Mouse (Mus musculus): ENCODE data around the gene Tmem268. TPM values are rescaled to one million over a fixed set of nuclear protein-coding genes. Genes with fewer than 3 reads are reported as not detected.

Gene Tmem268
- 1 to 10 TPM; 7.8 to 8.4 TPM for total RNA-seq (2021)

- peak in 1 of 2 experiments; percentile 85 for DNase-seq (ENCODE audit: extremely low spot score in 1 of 2, low spot score in 2 of 2)
- intact Hi-C loops (cut with DNase I): no loop called here
Measured at GRCm38 (mm10) chr4:63558407-63559081, at the start of gene Tmem268. TSS of gene Tmem268 (plus strand) at chr4:63558781.

DNA sequence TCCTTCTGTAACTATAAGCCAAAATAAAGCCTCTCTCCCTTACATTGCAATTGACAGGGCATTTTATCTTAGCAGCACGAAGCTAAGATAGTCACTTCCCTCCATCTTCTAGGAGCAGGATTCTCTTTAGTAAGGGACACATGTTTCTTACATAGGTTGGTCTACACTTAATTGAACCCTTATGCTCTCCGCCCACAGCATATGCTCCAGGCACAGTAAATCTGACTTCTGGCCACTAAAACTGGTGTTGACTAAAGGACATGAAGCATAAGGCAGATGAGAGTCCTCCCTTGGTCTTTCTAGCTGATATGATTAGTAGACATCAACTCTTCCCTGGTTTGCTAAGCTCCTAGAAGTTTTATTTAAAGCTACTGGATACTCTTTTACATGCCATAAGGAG is 45.7 kb upstream of the Tmem268 start:
- no peak for DNase-seq (ENCODE audit: extremely low spot score in 1 of 2, low spot score in 2 of 2)
- intact Hi-C loops (cut with DNase I): loop anchor here (5.0 to 10.0 kb wide), 2 partner anchors 279 to 332 kb away; no protein-coding TSS in a partner anchor

DNA sequence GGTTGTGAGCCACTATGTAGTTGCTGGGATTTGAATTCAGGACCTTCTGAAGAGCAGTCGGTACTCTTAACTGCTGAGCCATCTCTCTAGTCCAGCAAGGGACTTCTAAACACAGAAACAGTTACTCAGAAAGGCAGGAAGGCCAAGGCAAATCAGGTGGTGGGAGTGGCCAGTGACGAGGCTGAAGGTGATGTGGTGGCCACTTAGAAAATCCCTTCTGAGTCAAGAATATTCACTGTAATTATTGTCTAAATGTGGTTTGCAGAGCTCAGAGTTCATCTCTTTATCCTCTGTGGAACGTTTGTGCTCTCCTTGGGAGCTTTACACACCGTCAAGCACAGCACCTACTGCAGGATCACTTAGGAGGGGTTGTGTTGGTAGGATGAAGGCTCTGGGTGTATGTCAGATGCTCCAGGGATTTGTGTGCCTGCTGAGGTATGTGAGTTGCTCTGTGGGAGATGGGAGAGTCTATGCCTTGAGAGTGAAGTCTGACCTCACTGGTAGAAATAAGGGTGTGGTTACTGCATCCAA is 44.1 kb upstream of the Tmem268 start:
- intact Hi-C loops (cut with DNase I): loop anchor here (5.0 to 10.0 kb wide), 2 partner anchors 278 to 330 kb away; no protein-coding TSS in a partner anchor
- no peak for DNase-seq (ENCODE audit: extremely low spot score in 1 of 2, low spot score in 2 of 2)

DNA sequence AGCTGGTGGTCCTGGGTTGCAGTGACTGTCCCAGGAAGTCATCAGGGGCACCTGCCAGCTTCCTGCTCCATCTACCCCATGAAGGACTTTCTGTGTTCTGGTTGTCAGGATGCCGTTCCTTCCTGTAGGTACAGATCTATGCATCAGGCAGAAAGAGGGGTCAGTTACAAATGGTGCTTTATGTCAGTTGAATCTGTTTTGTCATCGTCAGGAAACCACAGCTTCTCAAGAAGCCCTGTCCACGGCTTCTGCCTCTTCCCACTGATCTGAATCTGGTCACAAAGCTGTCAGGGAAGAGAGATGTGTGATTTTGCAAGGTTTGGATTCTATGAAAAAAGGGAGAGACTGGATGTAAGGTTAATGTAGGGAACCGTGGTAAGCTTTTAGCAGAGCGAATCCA is 43.6 kb upstream of the Tmem268 start:
- intact Hi-C loops (cut with DNase I): loop anchor here (10.0 kb wide), 1 partner anchor 330 kb away; no protein-coding TSS in a partner anchor

DNA sequence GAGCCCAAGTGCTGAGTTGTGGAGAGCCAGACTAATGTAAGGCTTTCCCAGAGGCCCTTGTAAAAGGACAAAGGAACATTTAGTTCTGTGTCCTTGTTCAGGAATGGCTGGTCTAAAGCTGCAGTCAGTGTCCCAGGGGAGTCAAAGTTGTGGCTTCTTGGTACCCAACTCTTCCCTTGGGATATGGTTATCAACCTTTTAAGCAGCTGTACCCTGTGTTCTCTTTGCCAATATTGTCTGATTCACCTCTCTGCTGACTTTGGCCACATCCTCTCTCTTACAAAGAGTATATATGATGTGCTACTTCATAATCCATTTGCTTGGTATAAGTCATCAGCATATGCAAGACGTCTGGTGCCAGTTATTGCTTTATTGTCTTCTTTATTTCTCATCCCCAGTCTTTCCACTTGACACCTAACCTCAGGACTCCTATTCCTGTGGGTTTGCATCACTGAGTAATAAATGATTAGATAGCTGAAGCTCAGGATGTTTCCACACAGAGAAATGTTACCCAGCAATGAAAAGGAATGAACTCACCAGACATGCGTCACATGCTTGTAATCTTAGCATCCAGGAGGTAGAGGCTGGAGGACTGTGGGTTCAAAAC is 36.7 kb upstream of the Tmem268 start:
- no peak for DNase-seq (ENCODE audit: extremely low spot score in 1 of 2, low spot score in 2 of 2)
- intact Hi-C loops (cut with DNase I): no loop called here

More for the DNA sequence above, 43.6 kb upstream of the Tmem268 start:
- DNase-seq (ENCODE audit: extremely low spot score in 1 of 2, low spot score in 2 of 2): no peak

GRCm38 (mm10) chr4:63525514-63525913 is 33.1 kb upstream of the Tmem268 start:
- DNase-seq (ENCODE audit: extremely low spot score in 1 of 2, low spot score in 2 of 2): no peak
- intact Hi-C loops (cut with DNase I): no loop called here

- peak; percentile 31 to 42 for DNase-seq (ENCODE audit: extremely low spot score in 1 of 2, low spot score in 2 of 2)
- intact Hi-C loops (cut with DNase I): no loop called here
Measured at GRCm38 (mm10) chr4:63528946-63529345, 29.6 kb upstream of the Tmem268 start.

DNA sequence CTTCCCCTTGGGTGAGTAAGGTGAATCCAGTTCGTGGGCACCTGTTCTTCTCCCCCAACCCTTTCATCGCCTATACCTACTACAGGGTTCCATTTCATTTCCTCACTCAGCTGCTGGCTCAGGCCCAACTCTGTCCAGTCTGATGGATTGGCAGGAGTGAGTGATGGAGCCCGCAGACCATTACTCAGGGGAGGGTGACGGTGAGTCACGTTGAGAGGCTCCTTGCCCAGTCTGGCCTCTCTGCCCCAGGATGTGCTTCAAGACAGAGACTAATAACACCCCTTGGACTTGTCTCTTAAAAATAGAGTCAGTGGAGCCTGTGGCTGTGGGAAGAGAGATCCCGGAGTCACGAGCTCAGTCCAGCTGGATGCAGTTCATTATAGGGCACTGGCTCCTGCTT is 28.2 kb upstream of the Tmem268 start:
- peak in 1 of 2 experiments; percentile 27 for DNase-seq (ENCODE audit: extremely low spot score in 1 of 2, low spot score in 2 of 2)
- intact Hi-C loops (cut with DNase I): no loop called here

DNA sequence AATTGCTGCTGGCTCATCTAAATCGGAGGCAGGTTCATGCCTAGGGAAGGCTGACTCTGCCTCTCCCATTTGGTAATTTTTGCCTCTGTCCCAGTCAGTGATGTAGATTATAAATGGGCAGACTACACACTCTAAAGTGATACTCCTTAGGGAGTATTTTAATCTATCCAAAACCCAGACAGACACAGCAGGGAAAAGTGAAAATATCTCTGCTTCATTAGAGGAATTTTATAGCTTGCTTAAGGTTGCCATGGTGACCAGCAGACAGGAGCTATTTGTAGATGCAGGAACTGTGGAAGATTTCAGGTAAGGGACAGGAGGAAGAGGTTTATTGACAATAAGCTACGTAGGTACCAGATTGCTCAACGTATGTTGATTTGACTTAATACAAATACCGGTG is 21.0 kb upstream of the Tmem268 start:
- intact Hi-C loops (cut with DNase I): no loop called here
- no peak for DNase-seq (ENCODE audit: extremely low spot score in 1 of 2, low spot score in 2 of 2)

GRCm38 (mm10) chr4:63542209-63542608 is 16.4 kb upstream of the Tmem268 start:
- intact Hi-C loops (cut with DNase I): no loop called here
- DNase-seq (ENCODE audit: extremely low spot score in 1 of 2, low spot score in 2 of 2): no peak

GRCm38 (mm10) chr4:63543746-63544493 is 14.7 kb upstream of the Tmem268 start:
- intact Hi-C loops (cut with DNase I): no loop called here

DNA sequence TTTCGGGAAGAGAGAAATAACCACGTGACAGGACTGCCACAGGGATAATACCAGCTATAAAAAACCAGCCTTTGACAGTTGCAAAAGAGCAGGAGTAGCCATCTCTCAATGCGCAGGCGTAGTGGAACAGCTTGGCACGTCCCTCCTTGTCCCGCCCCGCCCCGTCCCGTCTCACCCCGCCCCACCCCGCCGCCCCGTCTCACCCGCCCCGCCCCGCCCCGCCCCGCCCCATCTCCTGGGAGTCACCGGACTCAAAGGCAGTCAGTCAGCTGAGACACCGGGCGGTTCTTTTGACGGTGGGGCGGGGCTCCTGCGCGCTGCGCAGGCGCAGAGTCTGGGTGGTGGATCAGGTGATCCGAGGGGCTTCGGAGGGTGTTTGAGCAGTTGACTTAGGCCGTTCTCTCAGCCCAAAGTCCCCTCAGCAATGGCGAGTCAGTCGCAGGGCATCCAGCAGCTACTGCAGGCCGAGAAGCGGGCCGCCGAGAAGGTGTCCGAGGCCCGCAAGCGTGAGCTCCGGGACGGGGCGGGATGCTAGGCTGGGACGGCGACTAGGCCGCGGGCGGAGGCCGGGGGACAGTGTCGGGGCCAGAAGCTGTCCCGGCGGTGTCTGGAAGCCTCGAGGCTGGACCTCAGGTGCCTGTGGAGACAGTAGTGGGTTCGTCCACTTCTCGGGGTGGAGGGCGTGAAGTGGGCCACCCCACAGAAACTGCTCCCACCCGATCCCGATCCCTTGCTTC is 13.9 kb upstream of the Tmem268 start, which contains the start of gene Atp6v1g1:
Gene Atp6v1g1, plus strand, starts transcription at position 279 of the 737 bp plus-strand sequence.
- DNase-seq (ENCODE audit: extremely low spot score in 1 of 2, low spot score in 2 of 2): peak; percentile 92 to 96
- intact Hi-C loops (cut with DNase I): no loop called here

More at GRCm38 (mm10) chr4:63543746-63544493, 14.7 kb upstream of the Tmem268 start:
- peak in 1 of 2 experiments; percentile 55 for DNase-seq (ENCODE audit: extremely low spot score in 1 of 2, low spot score in 2 of 2)

DNA sequence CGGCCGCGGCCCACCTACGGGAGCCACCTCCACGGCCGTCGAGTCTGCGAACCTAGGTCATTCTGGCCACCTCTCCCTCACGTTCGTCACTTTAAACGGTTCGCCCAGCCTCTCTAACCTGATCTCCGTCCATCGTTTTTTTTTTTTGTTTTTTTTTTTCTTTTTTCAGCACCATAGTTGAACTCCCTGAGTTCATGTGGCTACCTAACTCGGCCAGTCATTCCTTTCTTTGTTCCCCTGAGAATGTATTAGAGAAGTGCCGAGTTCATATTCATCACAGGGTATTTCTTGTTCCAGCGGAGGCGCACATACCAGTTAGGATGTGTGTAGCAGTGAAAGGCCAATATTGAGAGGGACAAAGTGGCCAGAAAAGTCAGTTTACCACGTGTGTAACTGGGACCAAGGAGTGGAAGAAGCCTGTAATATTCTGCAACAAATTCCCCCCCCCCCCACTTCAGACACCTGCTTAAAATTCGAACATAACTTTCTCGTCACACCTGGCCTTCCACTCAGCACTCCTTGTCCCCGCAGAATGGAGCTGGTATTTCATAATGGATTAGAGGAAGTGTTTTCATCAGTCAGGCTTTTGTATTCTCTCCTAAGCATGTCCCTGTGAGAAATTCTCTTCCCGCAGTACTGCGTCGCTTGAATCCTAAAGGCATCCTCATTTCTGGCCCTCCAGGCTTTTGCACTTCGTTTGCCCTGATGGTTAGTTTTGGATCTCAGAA is 13.2 kb upstream of the Tmem268 start:
- DNase-seq (ENCODE audit: extremely low spot score in 1 of 2, low spot score in 2 of 2): no peak
- intact Hi-C loops (cut with DNase I): no loop called here

DNA sequence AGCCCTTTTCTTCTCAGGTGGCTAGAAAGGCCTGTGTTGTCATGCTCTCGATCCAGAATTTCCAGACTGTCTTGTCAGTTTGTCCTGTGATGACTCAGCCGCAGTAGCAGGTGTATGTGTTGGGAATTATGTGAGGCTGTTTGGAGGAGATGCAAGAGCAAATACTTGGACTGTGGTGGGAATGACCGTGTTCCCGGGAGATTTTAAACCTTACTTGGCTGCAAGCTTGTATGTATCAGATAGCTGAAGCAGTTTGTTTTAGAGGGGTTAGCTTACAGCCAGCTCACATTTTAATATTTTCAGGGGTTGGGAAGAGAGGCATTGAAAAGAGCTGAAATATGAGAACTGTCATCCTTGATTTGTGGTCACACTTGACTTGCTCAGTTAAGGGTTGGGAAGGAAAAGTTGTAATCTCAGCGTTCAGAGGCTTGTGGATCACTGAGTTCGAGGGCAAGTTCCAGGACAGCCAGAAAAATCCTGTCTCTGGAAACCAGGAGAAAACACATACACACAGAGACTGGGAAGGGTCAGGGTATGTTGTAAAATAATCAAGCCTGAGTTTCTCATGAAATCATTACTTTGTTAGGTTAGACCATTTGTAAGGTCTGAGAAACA is 12.0 kb upstream of the Tmem268 start:
- no peak for DNase-seq (ENCODE audit: extremely low spot score in 1 of 2, low spot score in 2 of 2)
- intact Hi-C loops (cut with DNase I): no loop called here

GRCm38 (mm10) chr4:63547799-63548198 is 10.8 kb upstream of the Tmem268 start:
- no peak for DNase-seq (ENCODE audit: extremely low spot score in 1 of 2, low spot score in 2 of 2)
- intact Hi-C loops (cut with DNase I): no loop called here

- intact Hi-C loops (cut with DNase I): no loop called here
Measured at GRCm38 (mm10) chr4:63548491-63548890, 10.1 kb upstream of the Tmem268 start.

DNA sequence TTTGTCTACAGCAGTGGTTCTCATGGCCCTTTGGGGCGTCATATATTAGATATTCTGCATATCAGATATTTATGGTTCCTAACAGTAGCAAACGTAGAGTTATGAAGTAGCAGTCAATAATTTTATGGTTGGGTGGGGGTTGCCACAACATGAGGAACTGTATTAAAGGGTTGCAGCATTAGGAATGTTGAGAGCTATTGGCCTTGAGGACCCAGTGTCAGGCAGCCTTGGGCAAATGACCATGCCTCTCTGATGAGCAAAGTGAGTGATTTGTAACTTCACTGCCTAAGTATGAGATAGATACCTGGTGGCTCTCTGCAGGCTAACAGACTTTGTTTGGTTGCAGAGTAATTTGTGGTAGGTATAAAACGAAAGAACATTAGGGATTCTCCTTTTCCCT is 7.7 kb upstream of the Tmem268 start:
- DNase-seq (ENCODE audit: extremely low spot score in 1 of 2, low spot score in 2 of 2): no peak
- intact Hi-C loops (cut with DNase I): no loop called here

More at GRCm38 (mm10) chr4:63548491-63548890, 10.1 kb upstream of the Tmem268 start:
- DNase-seq (ENCODE audit: extremely low spot score in 1 of 2, low spot score in 2 of 2): no peak

- DNase-seq (ENCODE audit: extremely low spot score in 1 of 2, low spot score in 2 of 2): no peak
- intact Hi-C loops (cut with DNase I): no loop called here
Measured at GRCm38 (mm10) chr4:63552865-63553264, 5.7 kb upstream of the Tmem268 start.

All from left cerebral cortex, postnatal 10 days (tissue).